Mouse (Mus musculus): ENCODE measurements around the gene Jhy.
A peak's percentile ranks its signal among the peaks of the same experiment; 100 is the strongest.

Jhy gene

DNA sequence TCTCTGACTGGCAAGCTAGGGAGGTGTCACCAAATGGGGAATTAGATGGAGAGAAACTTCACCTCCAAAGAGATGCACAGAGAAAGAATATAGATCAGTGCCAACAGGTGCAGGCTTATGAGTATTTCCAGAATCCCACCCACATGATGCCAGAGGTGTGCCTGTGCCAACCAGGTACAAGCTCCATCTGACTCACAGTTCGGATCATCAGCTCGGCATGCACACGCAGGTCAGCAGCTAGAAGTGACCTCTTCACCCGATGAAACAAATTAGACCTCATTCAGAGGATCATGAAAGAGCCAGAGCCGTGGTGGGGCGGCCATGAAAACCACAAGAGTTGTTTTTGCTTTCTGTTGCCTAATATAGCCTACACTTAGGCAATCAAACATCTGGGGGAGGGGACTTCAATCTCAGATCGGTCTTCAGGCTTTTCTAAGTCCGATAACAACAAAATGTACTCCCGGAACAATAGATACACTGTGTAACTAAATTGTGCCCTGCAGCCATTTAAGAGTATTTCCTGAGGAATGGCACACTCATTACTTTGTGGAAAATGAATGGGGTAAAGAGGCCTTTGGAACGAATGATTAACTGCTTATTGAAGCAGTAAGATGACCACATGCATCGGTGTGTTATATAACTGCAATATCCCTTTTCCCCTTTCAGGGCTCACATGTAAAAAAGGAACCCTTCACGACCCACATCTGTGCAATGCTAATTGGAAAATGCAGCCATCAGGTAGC is 45.9 kb downstream of the Jhy start:
- no peak for DNase-seq (ENCODE audit: low spot score)

DNA sequence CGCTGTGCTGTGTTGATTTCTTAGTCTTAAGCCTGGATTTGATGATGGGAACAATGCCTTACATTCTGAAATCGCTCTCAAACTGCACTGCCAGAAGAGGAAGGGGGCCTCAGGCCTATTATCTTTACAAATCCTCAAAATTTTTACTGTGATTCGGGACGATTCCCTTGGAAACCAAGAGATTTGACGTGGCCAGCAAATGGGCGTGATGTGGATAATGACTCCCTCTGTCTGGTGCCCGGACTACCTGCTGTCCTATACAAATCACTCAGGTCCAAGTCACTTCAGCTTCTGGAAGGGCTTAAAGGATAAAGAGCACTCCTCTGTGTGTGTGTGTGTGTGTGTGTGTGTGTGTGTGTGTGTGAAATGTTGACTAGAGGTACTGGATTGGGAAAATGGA is 55.0 kb downstream of the Jhy start:
- DNase-seq (ENCODE audit: low spot score): no peak

DNA sequence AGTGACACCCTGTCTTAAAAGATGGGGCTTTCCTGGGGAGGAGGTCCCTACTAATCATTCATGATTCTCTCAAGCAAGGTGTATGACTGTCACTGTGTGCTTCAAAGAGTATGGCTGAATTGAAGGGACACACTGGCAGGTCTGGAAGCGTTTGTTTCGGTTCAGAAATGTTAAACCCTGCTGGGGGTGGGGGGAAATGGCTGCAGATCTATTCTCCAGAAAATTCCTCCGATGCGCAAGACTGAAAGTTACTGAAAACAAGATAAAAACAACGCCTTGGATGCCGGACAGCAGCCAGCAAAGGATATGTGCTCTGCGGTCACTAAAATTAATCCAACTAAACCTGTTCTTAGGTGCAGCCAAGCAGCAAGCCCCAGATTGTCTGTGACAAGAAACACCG is 55.5 kb downstream of the Jhy start:
- DNase-seq (ENCODE audit: low spot score): no peak

DNA sequence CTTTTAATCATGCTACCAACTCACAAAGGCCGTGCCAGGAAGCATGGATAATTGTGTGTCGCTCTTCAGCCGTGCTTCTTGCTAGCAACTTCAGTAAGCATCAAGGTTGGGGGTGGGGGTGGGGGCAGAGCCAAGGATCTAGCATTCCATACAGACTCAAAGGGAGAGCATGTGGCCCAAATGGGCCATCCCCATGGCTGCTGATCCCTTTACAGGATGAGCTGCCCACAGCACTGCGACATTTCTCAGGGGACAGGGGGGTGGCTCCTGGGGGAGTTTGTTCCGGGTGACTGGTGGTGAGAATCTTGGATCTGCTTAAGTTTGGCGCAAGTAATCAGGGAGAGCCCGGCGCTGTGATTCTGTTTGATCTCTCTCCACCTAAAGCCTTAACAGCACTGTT is 56.5 kb downstream of the Jhy start:
- no peak for DNase-seq (ENCODE audit: low spot score)

DNA sequence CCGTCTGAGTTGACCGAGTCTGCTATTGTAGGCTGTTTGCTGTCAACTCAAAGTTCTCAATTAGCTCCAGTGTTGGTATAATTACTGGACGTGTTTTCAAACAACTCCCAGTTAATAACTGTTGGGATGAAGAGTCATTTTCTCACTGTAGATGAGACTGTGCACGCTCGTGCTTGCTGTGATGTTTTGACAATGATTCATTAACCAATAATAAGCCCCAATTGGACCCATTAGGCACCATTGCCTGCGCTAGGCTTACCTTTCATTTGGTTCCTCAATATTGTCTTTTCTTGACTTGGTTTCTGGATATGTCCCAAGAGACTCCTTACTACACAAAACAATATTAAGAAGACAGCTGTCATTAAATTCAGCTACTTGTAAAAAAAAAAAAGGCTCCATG is 71.5 kb downstream of the Jhy start:
- DNase-seq (ENCODE audit: low spot score): no peak

DNA sequence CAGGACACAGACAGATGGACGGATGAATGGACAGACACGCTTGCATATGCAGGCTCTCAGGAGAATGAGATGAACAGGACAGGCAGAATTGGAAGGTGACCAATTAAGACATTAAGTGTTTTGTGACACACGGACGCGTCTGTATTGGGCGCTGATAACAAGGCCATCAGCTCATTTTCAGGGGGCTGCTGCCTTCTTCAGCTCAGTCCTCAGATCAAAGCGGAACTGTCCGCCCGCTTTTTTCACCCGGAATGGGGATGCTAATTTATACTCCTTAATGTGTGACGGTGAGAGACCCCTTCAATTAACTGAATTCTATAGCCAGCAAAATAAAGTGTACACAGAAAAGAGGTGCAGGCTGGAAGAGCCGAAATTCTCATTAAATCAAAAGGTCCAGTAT is 74.5 kb downstream of the Jhy start:
- no peak for DNase-seq (ENCODE audit: low spot score)

DNA sequence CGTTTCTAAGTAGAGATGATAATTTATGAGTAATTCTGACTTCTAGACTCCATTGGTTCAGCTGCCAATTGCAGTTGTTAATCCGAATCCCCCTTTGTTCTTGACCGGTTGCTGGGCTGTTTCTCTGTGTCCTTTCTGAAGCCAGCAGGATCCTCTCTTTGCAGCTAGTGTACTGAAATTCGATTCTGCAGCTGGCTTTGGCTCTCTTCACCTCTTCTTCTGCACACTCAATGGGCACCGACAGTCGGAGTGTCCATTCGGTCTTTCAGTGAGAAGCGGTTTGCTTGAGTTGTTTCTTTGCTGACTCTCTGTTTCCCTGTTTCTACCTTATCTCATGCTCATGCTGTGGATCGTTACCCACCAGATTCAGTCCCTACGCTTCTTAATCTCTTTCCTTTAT is 78.2 kb downstream of the Jhy start:
- DNase-seq (ENCODE audit: low spot score): no peak

DNA sequence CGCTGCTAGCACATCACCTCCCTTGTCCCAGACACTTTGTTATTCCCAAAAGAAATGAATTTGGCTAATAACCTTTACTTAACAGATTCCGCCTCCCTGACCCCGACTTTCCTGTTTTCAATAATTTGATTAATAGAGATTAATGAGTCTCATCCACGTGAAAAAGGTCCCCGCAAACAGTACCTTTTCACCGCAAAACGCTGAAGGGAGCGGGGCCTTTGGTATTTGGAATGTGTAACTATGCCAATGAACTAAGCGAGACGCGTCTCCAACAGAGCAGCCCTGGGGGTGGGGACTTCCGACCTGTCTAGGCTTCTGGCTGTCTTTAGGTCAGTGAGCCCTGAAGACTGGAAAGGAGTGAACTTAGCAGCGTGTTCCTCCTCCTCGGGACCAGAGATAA is 84.9 kb downstream of the Jhy start:
- DNase-seq (ENCODE audit: low spot score): no peak

DNA sequence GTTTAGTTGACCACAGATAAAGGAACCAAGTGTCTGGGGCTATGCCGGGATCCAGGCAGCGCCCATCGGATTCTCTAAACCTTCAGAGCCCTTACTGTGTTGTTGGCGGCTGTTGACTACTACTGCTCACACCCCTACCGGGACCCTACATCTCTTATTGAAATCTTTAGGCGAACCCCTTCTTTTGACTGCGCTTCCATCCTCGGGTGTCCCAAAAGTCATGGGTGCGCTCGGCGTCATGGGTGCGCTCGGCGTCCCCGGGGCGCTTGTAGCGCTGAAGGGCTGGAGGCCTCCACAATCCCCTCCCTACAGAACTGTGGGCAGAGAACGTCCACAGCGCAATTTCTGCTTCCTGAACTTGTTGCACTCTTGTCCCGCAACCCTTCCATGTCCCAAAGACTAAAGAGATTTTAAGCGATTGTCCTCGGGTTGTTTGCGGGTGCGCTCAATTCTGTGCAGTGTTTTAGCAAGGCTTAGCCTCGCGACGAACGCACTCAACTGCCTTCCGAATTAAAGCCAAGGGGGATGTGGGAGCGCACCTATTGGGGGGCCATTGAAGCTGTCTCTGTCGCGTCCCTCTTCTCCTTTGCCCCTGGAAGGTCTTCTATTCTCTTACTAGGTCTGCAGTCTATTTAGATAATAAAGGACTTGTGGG is 85.5 kb downstream of the Jhy start:
- DNase-seq (ENCODE audit: low spot score): no peak

DNA sequence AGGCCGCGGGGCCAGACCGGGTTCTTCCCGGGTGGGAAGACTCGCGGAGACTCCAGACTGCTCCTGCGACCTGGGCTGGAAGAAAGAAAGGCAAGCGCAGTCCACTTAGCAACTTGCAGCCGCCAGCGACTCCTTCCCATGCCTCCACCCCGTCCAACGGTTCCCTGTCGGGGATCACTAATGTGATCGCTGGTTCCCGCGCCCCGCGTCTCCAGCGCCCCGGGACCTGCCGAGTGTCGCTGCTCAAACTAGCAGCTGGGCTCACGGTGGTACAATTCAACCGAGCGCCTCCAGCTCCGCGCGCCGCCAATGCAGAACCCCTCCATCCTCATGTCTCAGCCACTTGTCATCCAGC is 86.1 kb downstream of the Jhy start:
- no peak for DNase-seq (ENCODE audit: low spot score)

DNA sequence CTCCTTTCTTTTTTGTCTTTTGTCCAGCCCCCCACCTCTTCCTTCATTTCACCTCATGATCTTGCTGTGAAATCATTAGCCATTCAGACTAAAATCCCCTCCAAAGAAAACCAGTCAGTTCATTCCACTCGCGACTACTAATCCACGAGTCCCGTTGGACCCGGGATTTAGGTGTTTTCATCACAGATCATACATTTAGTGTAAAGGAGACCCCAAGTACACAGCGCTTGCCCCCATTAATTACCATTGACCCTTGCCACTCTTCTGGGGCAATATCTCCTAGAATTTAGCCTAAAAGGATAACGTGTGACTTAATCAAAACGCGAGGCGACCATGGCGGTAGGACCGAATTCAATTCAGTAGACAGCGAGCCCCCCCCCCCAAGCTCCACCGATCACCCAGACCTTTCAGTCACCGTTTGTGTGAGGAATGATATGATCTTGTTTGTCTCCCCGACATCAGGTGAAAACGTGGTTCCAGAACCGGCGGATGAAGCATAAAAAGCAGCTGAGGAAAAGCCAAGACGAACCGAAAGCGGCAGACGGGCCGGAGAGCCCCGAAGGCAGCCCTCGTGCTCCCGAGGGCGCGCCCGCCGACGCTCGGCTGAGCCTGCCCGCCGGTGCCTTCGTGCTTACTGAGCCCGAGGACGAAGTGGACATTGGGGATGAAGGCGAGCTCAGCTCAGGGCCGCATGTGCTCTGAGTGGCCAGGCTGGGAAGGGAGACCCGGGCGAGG is 86.6 kb downstream of the Jhy start:
- DNase-seq (ENCODE audit: low spot score): no peak

DNA sequence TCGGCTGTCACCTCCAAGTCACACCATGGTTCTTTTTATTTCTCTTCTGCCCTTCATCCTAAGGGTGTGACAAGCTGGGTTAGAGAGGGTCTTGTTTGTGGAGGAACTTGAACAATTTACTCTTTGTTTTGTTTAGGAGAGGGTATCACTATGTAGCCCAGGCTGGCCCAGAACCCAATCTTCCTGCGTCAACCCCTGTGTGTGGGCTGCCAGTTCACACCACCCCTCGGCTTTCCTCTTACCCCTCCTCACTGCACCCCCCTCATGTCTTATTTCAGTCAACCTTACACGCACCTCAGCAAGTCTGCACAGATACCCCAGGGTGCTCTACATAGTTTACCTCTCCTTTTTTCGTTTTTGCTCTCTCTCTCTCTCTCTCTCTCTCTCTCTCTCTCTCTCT is 87.2 kb downstream of the Jhy start:
- DNase-seq (ENCODE audit: low spot score): no peak

DNA sequence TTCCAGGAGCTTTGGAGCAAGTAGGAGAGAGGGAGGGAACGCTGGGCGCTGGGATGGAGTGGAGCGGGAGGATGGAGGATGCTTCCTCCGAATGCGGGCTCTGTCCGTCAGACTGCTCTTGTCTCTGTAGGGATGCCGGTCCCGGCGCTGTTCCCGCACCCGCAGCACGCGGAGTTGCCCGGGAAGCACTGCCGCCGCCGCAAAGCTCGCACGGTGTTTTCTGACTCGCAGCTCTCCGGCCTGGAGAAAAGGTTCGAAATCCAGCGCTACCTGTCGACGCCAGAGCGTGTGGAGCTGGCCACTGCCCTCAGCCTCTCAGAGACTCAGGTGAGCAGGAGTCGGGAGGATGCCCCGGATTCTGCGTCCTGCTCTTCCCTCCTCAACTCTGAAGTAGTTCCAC is 87.8 kb downstream of the Jhy start:
- DNase-seq (ENCODE audit: low spot score): no peak

DNA sequence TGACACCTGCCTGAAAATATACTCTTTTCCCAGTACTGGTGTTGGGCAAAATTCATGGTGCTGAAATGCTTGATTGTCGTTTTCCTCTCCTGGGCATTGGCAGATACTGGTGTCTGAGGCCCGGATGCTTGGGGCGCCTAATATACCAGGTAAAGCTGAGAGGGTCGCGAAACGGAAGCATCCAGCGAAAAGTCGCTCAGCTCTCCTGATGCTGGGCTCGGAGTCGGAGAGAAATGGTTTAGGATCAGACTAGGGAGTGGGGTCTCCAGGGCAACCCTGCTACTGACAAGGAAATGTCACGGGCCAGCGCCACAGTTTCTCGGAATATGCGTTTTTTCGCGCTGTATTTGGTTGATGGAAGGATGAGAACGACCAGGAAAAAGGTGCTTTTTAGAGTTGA is 88.5 kb downstream of the Jhy start:
- DNase-seq (ENCODE audit: low spot score): no peak

DNA sequence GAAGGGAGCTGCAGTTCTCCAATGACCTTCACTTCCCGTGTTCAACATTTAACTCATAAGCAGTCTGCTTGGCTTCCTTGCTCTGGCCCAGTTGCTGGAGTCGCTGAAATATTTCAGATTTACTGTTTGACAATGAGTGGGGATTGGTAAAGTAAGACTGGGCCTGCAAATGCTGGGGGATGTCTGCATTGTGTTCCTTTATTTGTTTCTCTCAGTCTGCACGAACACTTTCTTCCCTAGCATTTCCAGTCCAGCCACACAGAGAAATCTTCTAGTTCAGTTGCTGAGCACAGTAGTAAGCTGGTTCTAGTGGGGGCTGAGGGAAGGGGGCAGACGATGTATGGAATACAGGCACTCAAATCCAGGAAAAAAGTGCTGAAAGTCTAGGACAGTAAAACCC is 89.0 kb downstream of the Jhy start:
- no peak for DNase-seq (ENCODE audit: low spot score)

DNA sequence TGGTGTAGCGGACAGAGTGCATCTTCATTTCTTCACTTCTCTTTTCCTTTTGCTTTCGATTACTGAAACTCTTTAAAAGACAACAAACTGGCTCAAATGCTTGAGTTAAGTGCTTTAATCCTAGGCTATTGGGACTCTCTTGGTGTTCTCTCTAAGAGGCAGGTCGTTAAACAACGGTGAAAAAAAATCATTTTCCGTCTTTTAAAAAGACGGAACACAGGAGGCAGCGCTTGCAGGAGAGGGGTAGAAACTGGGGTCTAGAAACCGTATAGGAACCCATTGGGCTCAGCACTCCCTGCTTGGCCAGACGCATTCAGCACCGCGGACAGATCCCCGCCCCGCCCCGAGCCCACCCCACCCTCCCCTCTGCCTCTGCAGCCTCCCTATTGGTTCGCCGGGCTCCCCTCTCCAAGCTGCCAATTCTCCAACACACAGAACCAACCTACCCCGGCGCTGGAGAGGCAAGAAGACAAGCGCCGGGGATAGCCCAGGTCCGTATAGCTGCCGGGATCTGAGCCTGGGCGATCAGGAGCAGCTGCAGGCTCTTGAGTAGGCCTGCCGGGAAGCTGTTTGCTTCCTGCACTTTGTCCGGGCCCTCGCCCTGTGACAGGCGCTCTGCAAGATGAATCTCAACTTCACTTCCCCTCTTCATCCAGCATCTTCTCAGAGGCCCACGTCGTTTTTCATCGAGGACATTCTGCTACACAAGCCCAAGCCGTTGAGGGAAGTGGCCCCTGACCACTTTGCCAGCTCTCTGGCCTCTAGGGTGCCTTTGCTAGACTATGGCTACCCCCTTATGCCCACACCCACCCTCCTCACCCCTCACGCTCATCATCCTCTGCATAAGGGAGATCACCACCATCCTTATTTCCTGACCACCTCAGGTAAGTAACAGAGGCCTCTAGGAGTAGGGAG is 90.1 kb downstream of the Jhy start, which contains the start of gene Bsx:
Bsx (plus strand) TSS at position 572 of the 915 bp plus-strand sequence.
- peak; percentile 74 for DNase-seq (ENCODE audit: low spot score)

DNA sequence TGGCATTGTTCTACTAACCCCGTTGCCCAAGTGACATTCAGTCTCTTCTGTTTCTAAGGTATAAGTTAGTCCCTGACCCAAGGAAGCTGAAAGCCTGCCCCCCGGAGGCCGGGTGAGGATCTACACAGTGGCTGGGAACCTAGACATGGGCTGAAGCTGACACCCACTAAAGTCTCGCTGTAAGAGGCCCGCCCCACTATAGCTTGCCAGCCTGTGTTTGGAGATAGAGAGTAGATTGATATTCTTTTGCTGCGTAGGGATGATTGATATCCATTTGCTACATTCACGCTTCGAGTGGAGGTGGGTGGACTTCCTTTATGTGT is 91.8 kb downstream of the Jhy start:
- no peak for DNase-seq (ENCODE audit: low spot score)

DNA sequence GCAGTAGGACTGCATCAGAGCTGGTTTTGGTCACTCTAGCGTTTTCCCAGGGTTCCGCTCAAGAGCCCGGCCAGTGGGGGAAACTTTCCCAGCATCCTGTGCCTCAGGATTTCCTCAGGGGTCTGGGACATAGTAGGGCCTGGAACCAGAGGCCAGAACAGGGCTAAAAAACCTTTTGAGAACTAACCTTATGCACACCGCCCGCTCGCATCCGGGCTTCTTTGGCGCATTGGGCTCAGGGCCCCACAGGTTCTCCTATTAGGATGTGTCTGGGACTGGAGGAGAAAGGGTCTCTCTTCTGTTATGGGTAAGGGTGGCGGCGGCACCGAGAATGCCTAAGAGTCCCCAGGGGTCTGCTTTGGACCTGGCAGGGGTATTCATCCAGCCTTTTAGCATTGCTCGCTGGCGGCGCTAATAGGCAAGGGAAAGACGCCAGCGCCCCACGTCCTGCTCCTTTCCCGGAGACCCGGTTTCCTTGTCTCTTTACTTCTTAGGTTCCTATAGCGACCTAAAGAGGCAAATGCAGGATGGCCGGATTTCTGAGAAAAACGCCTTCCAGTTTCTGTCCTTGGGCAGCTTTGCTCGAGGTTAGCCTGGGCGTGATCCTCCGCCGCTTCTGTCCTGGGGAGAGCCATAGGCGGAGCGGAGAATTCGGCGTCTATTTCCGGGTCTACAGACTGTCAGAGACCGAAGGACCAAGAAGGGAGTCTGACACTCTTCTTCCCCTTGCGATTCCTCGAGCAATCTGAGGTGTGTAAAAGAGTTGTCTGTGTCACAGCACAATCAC is 92.4 kb downstream of the Jhy start:
- DNase-seq (ENCODE audit: low spot score): no peak

DNA sequence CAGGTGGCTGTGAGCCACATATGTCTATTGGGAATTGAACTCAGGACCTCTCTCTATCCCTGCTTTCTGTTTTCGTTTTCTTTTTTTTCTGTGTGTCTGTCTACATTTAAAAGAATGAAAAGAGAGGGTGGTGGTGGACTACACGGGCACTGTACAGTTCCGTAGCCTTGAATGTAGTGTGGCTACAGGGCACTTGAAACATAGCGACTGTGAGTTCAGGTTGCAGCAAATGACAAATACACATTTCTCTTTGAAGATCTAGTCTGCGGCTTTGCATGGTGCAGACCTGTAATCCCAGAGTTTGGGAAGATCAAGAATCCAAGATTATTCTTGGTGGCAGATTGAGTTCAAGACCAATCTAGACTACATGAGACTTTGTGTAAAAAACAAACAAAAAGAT is 93.6 kb downstream of the Jhy start:
- DNase-seq (ENCODE audit: low spot score): no peak

DNA sequence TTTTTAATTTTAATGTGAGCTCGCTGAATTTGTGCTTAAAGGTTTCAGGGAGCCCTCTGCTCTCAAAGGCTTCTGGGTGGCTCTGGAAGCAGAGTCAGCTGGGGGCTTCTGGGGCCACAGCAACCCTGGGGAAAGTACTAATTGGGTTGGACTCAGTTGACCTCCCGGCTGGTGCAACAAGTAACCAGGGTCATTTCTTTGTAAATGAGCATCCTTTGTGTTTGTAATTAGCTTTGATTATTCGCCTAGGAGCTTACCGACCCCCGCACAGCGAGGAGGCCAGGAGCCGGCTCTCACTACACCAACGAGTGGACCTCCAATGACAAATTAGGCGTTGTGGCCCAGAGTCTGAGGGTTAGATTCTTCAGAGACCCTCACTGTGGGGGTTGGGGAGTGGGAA is 104.7 kb downstream of the Jhy start:
- no peak for DNase-seq (ENCODE audit: low spot score)

DNA sequence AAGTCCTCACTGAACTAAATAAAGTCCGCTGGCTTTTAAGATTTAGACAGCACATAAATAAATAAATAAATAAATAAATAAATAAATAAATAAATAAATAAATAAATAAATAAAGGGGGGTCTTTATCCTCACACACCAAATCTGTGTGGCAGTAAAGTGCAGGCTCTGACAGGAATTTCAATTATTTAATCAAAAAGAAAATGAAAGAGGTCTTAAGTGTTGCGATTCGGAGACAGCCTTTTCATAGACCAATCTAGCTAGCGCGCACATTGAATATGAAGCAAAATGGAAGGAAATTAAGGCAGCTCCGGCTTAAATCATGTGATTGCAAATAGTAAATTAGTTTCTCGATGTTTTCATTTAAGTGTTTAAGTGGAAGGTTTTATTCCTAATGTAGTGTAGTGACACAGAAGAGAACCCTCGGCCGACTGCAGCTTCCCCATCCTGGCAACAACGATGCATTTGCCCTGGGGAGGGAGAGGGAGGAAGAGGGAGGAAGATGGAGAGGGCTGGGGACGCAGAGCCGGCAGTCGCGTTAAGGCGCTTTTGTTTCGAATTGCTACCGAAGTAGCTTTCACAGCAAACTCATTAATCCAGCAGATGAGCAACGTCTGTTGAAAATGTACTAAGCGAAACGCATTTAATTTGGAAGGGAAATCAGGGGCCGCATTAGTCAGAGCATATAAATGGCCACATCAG is 105.3 kb downstream of the Jhy start:
- no peak for DNase-seq (ENCODE audit: low spot score)
